Mouse (Mus musculus) intestine, postnatal 0 days (tissue): ENCODE measurements around the gene Gm13889. TPM values are rescaled to one million over a fixed set of nuclear protein-coding genes. Genes with fewer than 3 reads are reported as not detected.

Source experiments
- ATAC-seq: fragments of 200-750 bp; cut with Nextera tagmentation; 2 replicates; pipeline ENCODE4 v1.8.0; 2017; ENCODE audit warnings: mild to moderate bottlenecking, moderate TSS enrichment, moderate library complexity
- H3K27ac ChIP-seq: fragments of 300-500 bp; sonication (generic); 2 replicates; pipeline ENCODE4 v1.5.1; 2014; ENCODE audit warnings: mild to moderate bottlenecking, low read depth, low read length, moderate library complexity
- H3K27me3 ChIP-seq: fragments of 300-500 bp; sonication (generic); replicated peaks from 2 replicates; pipeline ENCODE4 v1.6.1; 2014; ENCODE audit warnings: low read length, mixed read lengths; ENCODE audit not compliant: control insufficient read depth, insufficient read depth
- H3K36me3 ChIP-seq: fragments of 300-500 bp; sonication (generic); 2 replicates; pipeline ENCODE4 v1.6.1; 2014; ENCODE audit warnings: mild to moderate bottlenecking, moderate library complexity; ENCODE audit not compliant: control insufficient read depth, insufficient read depth
- H3K4me1 ChIP-seq: fragments of 300-500 bp; sonication (generic); replicated peaks from 2 replicates; pipeline ENCODE4 v1.6.1; 2014; ENCODE audit warnings: antibody characterized with exemption, low read length, mixed read lengths; ENCODE audit not compliant: control insufficient read depth, insufficient read depth
- H3K4me2 ChIP-seq: fragments of 300-500 bp; sonication (generic); replicated peaks from 2 replicates; pipeline ENCODE4 v1.6.1; 2014; ENCODE audit warnings: low read depth, mild to moderate bottlenecking, moderate library complexity
- H3K4me3 ChIP-seq: fragments of 300-500 bp; sonication (generic); 2 replicates; pipeline ENCODE4 v1.5.1; 2014; ENCODE audit warnings: low read depth, low read length
- H3K9ac ChIP-seq: fragments of 300-500 bp; sonication (generic); 2 replicates; pipeline ENCODE4 v1.6.1; 2014; ENCODE audit warnings: mild to moderate bottlenecking, low read depth, low read length
- H3K9me3 ChIP-seq: fragments of 300-500 bp; sonication (generic); 2 replicates; pipeline ENCODE4 v1.6.1; 2016; ENCODE audit warnings: mixed run types; ENCODE audit not compliant: control insufficient read depth
- CTCF ChIP-seq: sonication (generic); IDR thresholded peaks from 2 replicates; pipeline ENCODE4 v1.5.1; 2016; ENCODE audit warnings: low read depth, mild to moderate bottlenecking, control low read depth, antibody characterized with exemption, moderate library complexity
- WGBS: fragments of 180-500 bp; shearing (Covaris S2); extraction: QIAGEN DNeasy Blood & Tissue Kit; methylation state at CpG from one replicate; pipeline ENCODE4 v1.1.7; 2014; 5-methylcytosine and 5-hydroxymethylcytosine counted together
- polyA plus RNA-seq: library from polyadenylated mRNA; unstranded; fragments of >200 nt; fragmentation: Nextera tagmentation; extraction: Ambion mirVana; gene quantifications from 2 replicates; pipeline ENCODE4 v1.2.1, GENCODE M21; 2015

Gm13889 gene
- polyA plus RNA-seq, 1 experiment from 2014 or later = 33.7 TPM

GRCm38 (mm10) chr2:93959346-93959745, 2.3 kb upstream of the Gm13889 start:
- WGBS = 77% methylated on average over 8 of the region's 8 CpGs

DNA sequence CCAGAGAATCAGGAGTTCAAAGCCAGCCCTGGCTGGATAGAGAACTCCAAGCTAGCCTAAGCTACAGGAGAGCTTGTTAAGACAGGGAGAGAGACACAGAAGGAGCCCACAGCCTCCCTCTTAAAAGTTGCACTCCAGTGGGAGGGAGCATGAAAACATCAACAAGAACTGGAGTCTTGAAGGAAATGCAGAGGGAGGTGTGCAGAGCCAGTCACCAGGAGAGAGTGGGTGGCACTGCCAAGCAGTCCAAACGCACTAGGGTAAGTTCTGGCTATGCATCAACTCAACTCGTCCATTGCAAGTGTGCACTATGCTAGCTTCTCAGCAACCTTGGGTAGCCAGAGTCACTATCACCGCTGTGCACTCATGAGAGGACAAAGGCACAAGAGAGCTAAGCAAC, 1.2 kb upstream of the Gm13889 start:
- H3K36me3 ChIP-seq = no peaks in the 10 kb centered on the region
- peaks cover 37% of the 10 kb centered on the region for H3K27me3 ChIP-seq
- H3K4me3 ChIP-seq = no peak overlapping the region
- no peak for ATAC-seq
- H3K27ac ChIP-seq = no peak overlapping the region
- no peak overlapping the region for H3K9ac ChIP-seq
- no peaks in the 10 kb centered on the region for H3K4me1 ChIP-seq
- H3K4me2 ChIP-seq = no peak overlapping the region
- TF ChIP-seq CTCF = no peak
- WGBS = 69% methylated on average over 3 of the region's 3 CpGs
- no peaks in the 10 kb centered on the region for H3K9me3 ChIP-seq

More at GRCm38 (mm10) chr2:93959346-93959745, 2.3 kb upstream of the Gm13889 start:
- no peak for TF ChIP-seq CTCF
- no peak overlapping the region for H3K9ac ChIP-seq
- no peaks in the 10 kb centered on the region for H3K4me1 ChIP-seq
- no peak overlapping the region for H3K4me2 ChIP-seq
- ATAC-seq = no peak
- H3K27me3 ChIP-seq = peaks cover 31% of the 10 kb centered on the region
- H3K27ac ChIP-seq = no peak overlapping the region
- no peak overlapping the region for H3K4me3 ChIP-seq
- H3K36me3 ChIP-seq = no peaks in the 10 kb centered on the region
- H3K9me3 ChIP-seq = no peaks in the 10 kb centered on the region

DNA sequence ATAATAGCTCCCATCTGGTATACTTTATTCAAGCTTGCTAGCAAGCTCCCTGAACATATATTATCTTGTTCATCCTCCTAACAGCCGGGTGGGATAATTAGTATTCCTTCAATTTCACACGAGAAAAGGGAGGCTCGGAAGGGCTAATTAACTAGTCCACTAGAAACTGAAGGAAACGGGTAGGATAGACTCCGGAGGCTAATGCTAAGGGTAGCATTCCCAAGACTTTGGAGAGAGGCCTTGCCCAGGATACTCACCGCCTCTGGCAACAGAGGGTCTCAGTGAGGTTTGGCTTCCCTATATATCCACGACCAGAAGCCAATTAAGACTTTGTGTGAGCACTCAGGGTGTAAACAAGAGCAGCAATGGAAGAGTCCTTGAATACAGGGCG, 779 bp upstream of the Gm13889 start:
- Histone ChIP-seq H3K27me3 (peaks cover 37% of the 10 kb centered on the region), H3K4me3 (peak overlapping the region; percentile 66; the same call in 1 of the 2 replicates), H3K4me2 (no peak overlapping the region), H3K27ac (no peak overlapping the region), H3K36me3 (no peaks in the 10 kb centered on the region), H3K9me3 (no peaks in the 10 kb centered on the region), H3K9ac (no peak overlapping the region), H3K4me1 (no peaks in the 10 kb centered on the region)
- no peak for ATAC-seq
- no peak for TF ChIP-seq CTCF
- WGBS = 61% methylated on average over 8 of the region's 8 CpGs

GRCm38 (mm10) chr2:93956331-93956801, 635 bp downstream of the Gm13889 start:
- Histone ChIP-seq H3K4me3 (peak overlapping the region; percentile 66), H3K27ac (peak overlapping the region; percentile 73), H3K27me3 (peaks cover 37% of the 10 kb centered on the region), H3K9ac (peak overlapping the region; percentile 81), H3K4me1 (no peaks in the 10 kb centered on the region), H3K4me2 (peak overlapping the region; percentile 74), H3K36me3 (no peaks in the 10 kb centered on the region), H3K9me3 (no peaks in the 10 kb centered on the region)
- 0 out of 2 replicates have a peak, but pooled peaks have one; percentile 14 for ATAC-seq
- no peak for TF ChIP-seq CTCF
- WGBS = 2% methylated on average over 41 of the region's 44 CpGs

GRCm38 (mm10) chr2:93955886-93956285, 1.1 kb downstream of the Gm13889 start:
- Histone ChIP-seq H3K27me3 (peaks cover 37% of the 10 kb centered on the region), H3K4me2 (peak overlapping the region; percentile 74), H3K36me3 (no peaks in the 10 kb centered on the region), H3K4me1 (no peaks in the 10 kb centered on the region), H3K27ac (peak overlapping the region; percentile 73), H3K9me3 (no peaks in the 10 kb centered on the region), H3K9ac (peak overlapping the region; percentile 81), H3K4me3 (peak overlapping the region; percentile 66)
- no peak for ATAC-seq
- TF ChIP-seq CTCF = no peak
- under 1% methylated on average over 31 of the region's 31 CpGs for WGBS

GRCm38 (mm10) chr2:93954781-93955578, 2.0 kb downstream of the Gm13889 start:
- 1% methylated on average over 32 of the region's 32 CpGs for WGBS
- ATAC-seq = no peak
- Histone ChIP-seq H3K9me3 (no peaks in the 10 kb centered on the region), H3K4me3 (peak overlapping the region; percentile 66), H3K9ac (peak overlapping the region; percentile 81), H3K36me3 (no peaks in the 10 kb centered on the region), H3K27me3 (peaks cover 37% of the 10 kb centered on the region), H3K4me2 (peak overlapping the region; percentile 74), H3K4me1 (no peaks in the 10 kb centered on the region), H3K27ac (peak overlapping the region; percentile 54; the same call in 1 of the 2 replicates)
- TF ChIP-seq CTCF = peak; percentile 24
